ENCODE assay signal across 7 mouse cellular contexts in genomic region chr1:51758326-51759109, GRCm38 (mm10).
DNase-seq lines count a peak whose midpoint lies in the region.

No protein-coding gene starts in this region.

- peak; percentile 27 for DNase-seq in left cerebral cortex, adult 11 months (ENCODE audit: low spot score)
- DNase-seq in left cerebral cortex, postnatal 4 days = no peak
- DNase-seq in adrenal gland, adult 8-10 months = peak; percentile 61
- DNase-seq in frontal cortex, postnatal 14 days (ENCODE audit: low spot score in 2 of 2) = peak; percentile 18 to 24
- peak; percentile 66 to 68 for DNase-seq in right cerebral cortex, adult 2 months (ENCODE audit: low spot score in 2 of 2)
- no peak for DNase-seq in urinary bladder, postnatal 36 days (ENCODE audit: low spot score in 2 of 2)
- DNase-seq in B cell, adult 2 months = no peak

- intact Hi-C loops in left cerebral cortex, postnatal 4 days (cut with DNase I) = no loop called here

Comparison
In these comparisons a context has a peak if more than half of its experiments do, and no peak if none do; other contexts are left out.
1. DNase-seq: peak in left cerebral cortex, adult 11 months (single experiment), adrenal gland, adult 8-10 months (single experiment), frontal cortex, postnatal 14 days (2 of 2) and right cerebral cortex, adult 2 months (2 of 2); none in left cerebral cortex, postnatal 4 days (single experiment), urinary bladder, postnatal 36 days (0 of 2) and B cell, adult 2 months (0 of 2).